Mouse (Mus musculus) olfactory bulb, adult 2 months (tissue): ENCODE data around the gene BC035947. TPM values are rescaled to one million over a fixed set of nuclear protein-coding genes. Genes with fewer than 3 reads are reported as not detected.
A peak's percentile ranks its signal among the peaks of the same experiment; 100 is the strongest.

ENCODE experiments used
- H3K27ac ChIP-seq: fragments of 200-500 bp; 2 replicates; pipeline ENCODE4 v1.5.1; 2012; ENCODE audit warnings: low read depth, low read length; ENCODE audit not compliant: insufficient read depth
- H3K4me1 ChIP-seq: fragments of 200-500 bp; 2 replicates; pipeline ENCODE4 v1.6.1; 2012; ENCODE audit warnings: low read length; ENCODE audit not compliant: control insufficient read depth, insufficient read depth
- H3K4me3 ChIP-seq: fragments of 200-500 bp; 2 replicates; pipeline ENCODE4 v1.5.1; 2012; ENCODE audit warnings: mild to moderate bottlenecking, low read depth, low read length, moderate library complexity; ENCODE audit not compliant: insufficient read depth
- CTCF ChIP-seq: fragments of 200-500 bp; IDR thresholded peaks from 2 replicates; pipeline ENCODE4 v1.5.1; 2012; ENCODE audit warnings: low read depth, mild to moderate bottlenecking, low read length, moderate library complexity; ENCODE audit not compliant: insufficient read depth
- POLR2A ChIP-seq: fragments of 200-500 bp; IDR thresholded peaks from 2 replicates; pipeline ENCODE4 v1.6.1; 2012; ENCODE audit warnings: mild to moderate bottlenecking, low read depth, low read length, moderate library complexity; ENCODE audit not compliant: insufficient read depth
- WGBS: fragments of 180-500 bp; shearing (Covaris S2); methylation state at CpG from one replicate; pipeline ENCODE4 v1.1.7; 2018; 5-methylcytosine and 5-hydroxymethylcytosine counted together
- polyA plus RNA-seq: library from polyadenylated mRNA; stranded (reverse); fragments of >200 nt; gene quantifications from 2 replicates; pipeline ENCODE4 v1.2.4, GENCODE M21; 2012; ENCODE audit warnings: low replicate concordance; ENCODE audit not compliant: missing spikeins, insufficient read depth, insufficient read length

Gene BC035947
- polyA plus RNA-seq, 1 experiment: not detected

GRCm38 (mm10) chr1:78483430-78483829 is 28.5 kb downstream of the BC035947 start:
- Histone ChIP-seq H3K27ac (no peak overlapping the region), H3K4me3 (no peak overlapping the region), H3K4me1 (peaks cover 7% of the 10 kb centered on the region; the same call in 1 of the 2 replicates)
- 84% methylated on average over 3 of the region's 3 CpGs for WGBS
- TF ChIP-seq CTCF: no peak
- TF ChIP-seq POLR2A: no peak

GRCm38 (mm10) chr1:78472441-78472840 is 39.5 kb downstream of the BC035947 start:
- WGBS: 90% methylated on average over 5 of the region's 5 CpGs
- no peaks in the 10 kb centered on the region for H3K4me1 ChIP-seq
- no peak overlapping the region for H3K4me3 ChIP-seq
- H3K27ac ChIP-seq: no peak overlapping the region
- TF ChIP-seq POLR2A (no peak), CTCF (no peak)

- no peak overlapping the region for H3K4me3 ChIP-seq
- WGBS: 30% methylated on average over 7 of the region's 7 CpGs
- no peak overlapping the region for H3K27ac ChIP-seq
- TF ChIP-seq POLR2A (no peak), CTCF (peak; percentile 29; the same call in 1 of the 2 replicates)
- H3K4me1 ChIP-seq: 0 out of 2 replicates have a peak, but pooled peaks cover 2% of the 10 kb centered on the region
Observed at GRCm38 (mm10) chr1:78454659-78455058, 57.3 kb downstream of the BC035947 start.

GRCm38 (mm10) chr1:78453886-78454285 is 58.1 kb downstream of the BC035947 start:
- H3K4me3 ChIP-seq: no peak overlapping the region
- 95% methylated on average over 8 of the region's 8 CpGs for WGBS
- H3K27ac ChIP-seq: no peak overlapping the region
- TF ChIP-seq POLR2A (no peak), CTCF (no peak)
- 0 out of 2 replicates have a peak, but pooled peaks cover 2% of the 10 kb centered on the region for H3K4me1 ChIP-seq

GRCm38 (mm10) chr1:78452544-78452943 is 59.4 kb downstream of the BC035947 start:
- Histone ChIP-seq H3K4me3 (no peak overlapping the region), H3K27ac (no peak overlapping the region), H3K4me1 (0 out of 2 replicates have a peak, but pooled peaks cover 2% of the 10 kb centered on the region)
- WGBS: 81% methylated on average over 6 of the region's 6 CpGs
- TF ChIP-seq POLR2A (no peak), CTCF (no peak)

GRCm38 (mm10) chr1:78451070-78451854 is 60.7 kb downstream of the BC035947 start:
- no peak overlapping the region for H3K27ac ChIP-seq
- 50% methylated on average over 12 of the region's 12 CpGs for WGBS
- TF ChIP-seq POLR2A (no peak), CTCF (no peak)
- no peak overlapping the region for H3K4me3 ChIP-seq
- H3K4me1 ChIP-seq: 0 out of 2 replicates have a peak, but pooled peaks cover 2% of the 10 kb centered on the region

- H3K4me3 ChIP-seq: no peak overlapping the region
- H3K4me1 ChIP-seq: 0 out of 2 replicates have a peak, but pooled peaks cover 2% of the 10 kb centered on the region
- TF ChIP-seq POLR2A: no peak
- no peak for TF ChIP-seq CTCF
- 22% methylated on average over 1 of the region's 1 CpGs for WGBS
- H3K27ac ChIP-seq: no peak overlapping the region
Observed at GRCm38 (mm10) chr1:78448091-78448490, 63.9 kb downstream of the BC035947 start.

Other genes with a start within 250 kb of the BC035947 start
- gene Sgpp2, start 201.8 kb downstream of the BC035947 start, polyA plus RNA-seq: not detected in 2 replicates
- gene Farsb, start 23.3 kb downstream of the BC035947 start, polyA plus RNA-seq: not detected in 2 replicates
- gene Mogat1, start 1.2 kb downstream of the BC035947 start, polyA plus RNA-seq: not detected in 2 replicates
- 297 TPM in 1 of 2 replicates, not detected in the other for gene Acsl3, start 145.7 kb upstream of the BC035947 start, polyA plus RNA-seq
- gene Utp14b, start 145.9 kb upstream of the BC035947 start, polyA plus RNA-seq: not detected in 2 replicates